Mouse (Mus musculus) heart, adult 2 months (tissue): Measurements from ENCODE around the gene Gstt1.

Experiments
- CTCF ChIP-seq: fragments of 200-600 bp; IDR thresholded peaks from 2 replicates; pipeline ENCODE4 v1.8.1; 2022; ENCODE audit warnings: antibody characterized with exemption, mild to moderate bottlenecking, moderate library complexity
- POLR2A ChIP-seq: fragments of 200-500 bp; IDR thresholded peaks from 2 replicates; pipeline ENCODE4 v1.6.1; 2011; ENCODE audit warnings: mild to moderate bottlenecking, low read depth, low read length, control low read depth; ENCODE audit not compliant: insufficient read depth

GRCm38 (mm10) chr10:75780769-75781578 is 17.4 kb downstream of the Gstt1 start, which contains the start of the genes Gm20441 and Gstt3:
- TF ChIP-seq CTCF = no peak
- TF ChIP-seq POLR2A = peak; percentile 74
